Mouse (Mus musculus) neural tube, embryonic 15.5 days (tissue): ENCODE data around the gene 4930402H24Rik. TPM values are rescaled to one million over a fixed set of nuclear protein-coding genes. Genes with fewer than 3 reads are reported as not detected.

Source experiments
- ATAC-seq: fragments of 200-750 bp; cut with Nextera tagmentation; 2 replicates; pipeline ENCODE4 v1.8.0; 2017; ENCODE audit warnings: mild to moderate bottlenecking, moderate TSS enrichment, moderate library complexity; ENCODE audit not compliant: low FRiP score
- H3K27ac ChIP-seq: fragments of 300-500 bp; sonication (generic); replicated peaks from 2 replicates; pipeline ENCODE4 v1.5.1; 2015; ENCODE audit warnings: mild to moderate bottlenecking, inconsistent platforms
- H3K27me3 ChIP-seq: fragments of 300-500 bp; sonication (generic); replicated peaks from 2 replicates; pipeline ENCODE4 v1.6.1; 2015; ENCODE audit warnings: inconsistent platforms
- H3K36me3 ChIP-seq: fragments of 300-500 bp; sonication (generic); 2 replicates; pipeline ENCODE4 v1.6.1; 2015; ENCODE audit warnings: inconsistent platforms
- H3K4me1 ChIP-seq: fragments of 300-500 bp; sonication (generic); 2 replicates; pipeline ENCODE4 v1.6.1; 2015; ENCODE audit warnings: inconsistent platforms
- H3K4me2 ChIP-seq: fragments of 300-500 bp; sonication (generic); 2 replicates; pipeline ENCODE4 v1.6.1; 2015; ENCODE audit warnings: inconsistent platforms, mild to moderate bottlenecking, moderate library complexity
- H3K4me3 ChIP-seq: fragments of 300-500 bp; sonication (generic); replicated peaks from 2 replicates; pipeline ENCODE4 v1.5.1; 2015; ENCODE audit warnings: mild to moderate bottlenecking, inconsistent platforms
- H3K9ac ChIP-seq: fragments of 300-500 bp; sonication (generic); replicated peaks from 2 replicates; pipeline ENCODE4 v1.6.1; 2015; ENCODE audit warnings: mild to moderate bottlenecking, inconsistent platforms
- H3K9me3 ChIP-seq: fragments of 300-500 bp; sonication (generic); replicated peaks from 2 replicates; pipeline ENCODE4 v1.6.1; 2016; ENCODE audit warnings: inconsistent platforms
- WGBS: fragments of 180-500 bp; shearing (Covaris S2); methylation state at CpG from one replicate; pipeline ENCODE4 v1.1.7; 2015; ENCODE audit warnings: mixed read lengths; 5-methylcytosine and 5-hydroxymethylcytosine counted together
- polyA plus RNA-seq: library from polyadenylated mRNA; unstranded; fragments of >200 nt; fragmentation: Nextera tagmentation; extraction: Ambion mirVana; gene quantifications from 2 replicates; pipeline ENCODE4 v1.2.1, GENCODE M21; 2015

4930402H24Rik gene
- polyA plus RNA-seq, 1 experiment from 2014 or later, result 85.3 TPM

DNA sequence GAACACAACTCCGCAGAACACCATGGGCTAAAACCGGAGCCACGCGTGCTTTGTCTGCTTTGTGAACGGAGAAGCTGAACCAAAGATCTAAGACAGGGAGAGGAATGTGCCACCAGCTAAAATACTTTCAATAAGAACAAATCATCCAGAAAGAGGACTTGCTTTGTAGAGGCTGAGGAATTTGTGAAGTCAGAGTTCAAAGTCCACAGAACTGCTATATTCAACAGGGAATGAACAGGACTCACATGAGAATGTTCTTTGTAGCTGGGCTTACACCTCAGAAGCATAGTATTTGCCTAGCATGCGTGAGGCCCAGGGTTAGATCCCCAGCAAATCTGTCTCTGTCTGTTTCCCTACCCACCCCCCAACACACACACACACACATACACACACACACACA, 145.3 kb downstream of the 4930402H24Rik start:
- no peak overlapping the region for H3K9ac ChIP-seq
- H3K27ac ChIP-seq, result no peak overlapping the region
- no peak overlapping the region for H3K4me2 ChIP-seq
- no peaks in the 10 kb centered on the region for H3K27me3 ChIP-seq
- no peaks in the 10 kb centered on the region for H3K9me3 ChIP-seq
- WGBS, result 63% methylated on average over 6 of the region's 6 CpGs
- H3K4me3 ChIP-seq, result no peak overlapping the region
- H3K4me1 ChIP-seq, result no peaks in the 10 kb centered on the region
- ATAC-seq, result no peak
- H3K36me3 ChIP-seq, result peaks cover 72% of the 10 kb centered on the region

DNA sequence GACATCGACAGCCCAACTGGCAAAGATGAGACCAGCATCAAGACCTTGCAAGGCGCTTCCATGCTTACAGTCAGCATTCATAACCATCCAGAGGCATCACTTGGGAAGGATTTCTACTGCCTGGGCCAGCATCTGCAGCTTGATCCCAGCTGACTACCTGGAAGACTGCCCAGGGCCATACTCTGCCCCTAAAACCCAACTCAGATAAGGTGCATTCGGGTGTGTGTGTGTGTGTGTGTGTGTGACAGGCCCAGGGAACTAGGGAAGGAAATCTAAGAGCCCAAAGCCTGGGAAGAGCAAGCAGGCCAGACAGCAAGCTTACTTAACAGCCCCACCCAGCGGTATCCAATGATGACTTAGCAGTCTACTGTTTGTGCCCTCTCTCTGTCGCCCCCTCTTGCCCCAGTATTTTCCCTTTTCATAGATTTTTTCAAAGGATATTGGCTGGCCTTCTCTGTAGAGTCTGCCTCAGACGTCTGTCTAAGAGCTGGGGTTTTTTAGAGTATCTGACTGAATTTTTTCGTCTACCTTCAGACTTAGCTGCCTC, 151.1 kb downstream of the 4930402H24Rik start:
- H3K4me2 ChIP-seq, result no peak overlapping the region
- no peaks in the 10 kb centered on the region for H3K9me3 ChIP-seq
- WGBS, result 63% methylated on average over 7 of the region's 7 CpGs
- no peaks in the 10 kb centered on the region for H3K27me3 ChIP-seq
- no peak overlapping the region for H3K4me3 ChIP-seq
- no peak overlapping the region for H3K9ac ChIP-seq
- no peak overlapping the region for H3K27ac ChIP-seq
- 0 out of 2 replicates have a peak, but pooled peaks cover 2% of the 10 kb centered on the region for H3K4me1 ChIP-seq
- no peak for ATAC-seq
- peaks cover 32% of the 10 kb centered on the region for H3K36me3 ChIP-seq

DNA sequence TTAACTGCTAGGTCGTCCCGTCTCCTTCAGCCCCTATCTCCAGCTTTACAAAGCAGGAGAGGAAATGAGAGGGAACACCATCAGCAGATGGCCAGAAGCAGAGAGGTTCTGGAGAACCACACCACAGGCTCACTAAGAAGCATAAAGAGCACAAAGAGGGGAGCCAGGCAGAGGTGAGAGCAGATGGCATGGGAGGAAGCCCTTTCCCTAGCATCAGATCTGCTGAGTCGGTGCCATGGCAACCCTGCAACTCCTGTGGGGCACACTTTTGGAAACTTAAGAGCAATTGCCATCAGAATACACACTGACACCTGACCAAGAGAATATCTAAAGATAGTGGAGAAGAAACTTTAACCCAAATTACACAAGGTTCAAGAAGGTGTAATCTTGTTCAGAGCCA, 151.6 kb downstream of the 4930402H24Rik start:
- Histone ChIP-seq H3K9ac (no peak overlapping the region), H3K27me3 (no peaks in the 10 kb centered on the region), H3K36me3 (peaks cover 34% of the 10 kb centered on the region), H3K27ac (no peak overlapping the region), H3K9me3 (no peaks in the 10 kb centered on the region), H3K4me1 (0 out of 2 replicates have a peak, but pooled peaks cover 2% of the 10 kb centered on the region), H3K4me3 (no peak overlapping the region), H3K4me2 (no peak overlapping the region)
- ATAC-seq, result no peak
- 92% methylated on average over 3 of the region's 3 CpGs for WGBS

DNA sequence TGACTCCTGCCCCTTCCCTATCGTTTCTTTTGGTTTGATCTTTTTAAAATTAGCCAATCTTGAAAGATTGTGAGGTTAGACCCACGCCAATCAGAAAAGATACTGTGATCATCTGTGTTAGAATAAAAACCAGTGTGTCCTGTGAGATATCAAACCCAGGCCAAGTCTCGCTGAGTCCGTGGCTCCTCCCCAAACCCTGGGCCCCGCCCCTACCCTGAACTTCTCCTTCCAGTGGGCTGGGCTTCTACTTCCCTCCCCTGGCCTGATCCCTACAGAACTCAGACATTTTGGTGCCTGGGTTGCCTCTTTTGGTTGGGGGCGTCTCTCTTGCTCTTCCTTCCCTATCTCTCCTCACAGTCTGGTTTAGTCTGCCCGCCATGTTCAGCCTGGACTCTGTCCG, 155.8 kb downstream of the 4930402H24Rik start:
- no peaks in the 10 kb centered on the region for H3K27me3 ChIP-seq
- WGBS, result 67% methylated on average over 8 of the region's 8 CpGs
- H3K36me3 ChIP-seq, result peaks cover 52% of the 10 kb centered on the region

DNA sequence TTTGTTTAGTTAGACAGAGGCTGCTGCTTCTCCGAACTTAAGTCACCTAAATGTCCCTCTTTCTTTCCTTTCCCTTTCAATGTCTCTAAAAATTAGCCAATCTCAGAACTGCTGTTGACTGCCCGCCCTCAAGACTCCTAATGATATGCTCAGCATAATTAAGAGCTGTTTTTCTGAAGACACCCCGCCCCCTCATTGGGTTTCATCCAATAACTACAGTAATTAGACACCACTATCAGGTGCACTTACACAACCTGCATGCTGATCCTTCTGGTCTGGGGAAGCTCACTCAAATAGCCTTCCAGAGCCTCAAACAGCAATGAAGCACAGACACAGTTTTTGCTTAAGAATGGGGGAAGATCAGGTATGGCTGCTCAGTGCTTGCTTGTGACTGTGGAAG, 156.5 kb downstream of the 4930402H24Rik start:
- WGBS, result 79% methylated on average over 3 of the region's 3 CpGs
- Histone ChIP-seq H3K27me3 (no peaks in the 10 kb centered on the region), H3K4me1 (no peaks in the 10 kb centered on the region), H3K27ac (no peak overlapping the region), H3K4me2 (no peak overlapping the region), H3K9ac (no peak overlapping the region), H3K36me3 (peaks cover 58% of the 10 kb centered on the region), H3K9me3 (no peaks in the 10 kb centered on the region), H3K4me3 (no peak overlapping the region)
- no peak for ATAC-seq

More for the DNA sequence above, 155.8 kb downstream of the 4930402H24Rik start:
- no peak overlapping the region for H3K4me2 ChIP-seq
- no peak overlapping the region for H3K9ac ChIP-seq
- H3K4me3 ChIP-seq, result no peak overlapping the region
- H3K4me1 ChIP-seq, result 0 out of 2 replicates have a peak, but pooled peaks cover 2% of the 10 kb centered on the region
- no peaks in the 10 kb centered on the region for H3K9me3 ChIP-seq
- ATAC-seq, result no peak
- H3K27ac ChIP-seq, result no peak overlapping the region

DNA sequence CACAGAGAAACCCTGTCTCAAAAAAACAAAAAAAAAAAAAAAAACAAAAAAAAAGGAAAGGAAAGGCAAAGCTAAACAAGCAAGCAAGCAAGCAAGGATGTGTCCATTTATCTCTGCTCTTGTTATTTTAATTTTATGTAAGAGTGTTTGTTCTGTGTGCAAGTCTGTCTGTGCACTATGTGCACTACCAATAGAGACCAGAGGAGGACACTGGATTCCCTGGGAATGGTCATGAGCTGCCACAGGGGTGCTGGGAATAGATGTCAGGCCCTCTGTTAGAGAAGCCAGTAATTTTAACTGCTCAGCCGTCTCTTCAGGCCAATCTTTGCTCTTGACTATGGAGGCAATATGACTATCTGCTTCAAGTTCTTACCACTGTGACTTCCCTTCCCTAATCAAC, 162.6 kb downstream of the 4930402H24Rik start:
- WGBS, result 93% methylated on average over 1 of the region's 1 CpGs
- Histone ChIP-seq H3K4me2 (no peak overlapping the region), H3K9me3 (no peaks in the 10 kb centered on the region), H3K36me3 (peaks cover 99% of the 10 kb centered on the region), H3K27ac (no peak overlapping the region), H3K4me1 (no peaks in the 10 kb centered on the region), H3K9ac (no peak overlapping the region), H3K4me3 (no peak overlapping the region), H3K27me3 (no peaks in the 10 kb centered on the region)
- ATAC-seq, result no peak

DNA sequence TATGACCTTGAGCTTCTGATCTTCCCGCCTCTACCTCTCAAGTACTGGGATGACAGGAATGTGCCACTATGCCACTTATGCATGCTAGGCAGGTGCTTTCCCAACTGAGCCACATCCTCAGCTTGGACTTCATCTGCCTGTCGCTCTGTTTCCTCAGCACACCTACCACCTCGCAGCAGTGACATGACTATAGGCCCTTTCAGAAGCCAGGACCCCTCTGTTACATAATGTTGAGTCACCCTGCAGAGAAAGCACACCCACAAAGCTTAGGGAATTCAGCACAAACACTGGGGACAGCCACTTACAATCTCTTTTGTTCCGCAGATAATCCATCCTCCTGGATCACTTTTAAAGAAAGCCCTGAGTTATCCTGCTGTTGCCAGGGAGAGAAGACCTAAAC, 166.1 kb downstream of the 4930402H24Rik start:
- no peaks in the 10 kb centered on the region for H3K27me3 ChIP-seq
- no peaks in the 10 kb centered on the region for H3K4me1 ChIP-seq
- no peaks in the 10 kb centered on the region for H3K9me3 ChIP-seq
- H3K27ac ChIP-seq, result no peak overlapping the region
- H3K36me3 ChIP-seq, result peaks cover 96% of the 10 kb centered on the region
- 56% methylated on average over 4 of the region's 4 CpGs for WGBS
- H3K9ac ChIP-seq, result no peak overlapping the region
- ATAC-seq, result no peak
- H3K4me2 ChIP-seq, result no peak overlapping the region
- no peak overlapping the region for H3K4me3 ChIP-seq

DNA sequence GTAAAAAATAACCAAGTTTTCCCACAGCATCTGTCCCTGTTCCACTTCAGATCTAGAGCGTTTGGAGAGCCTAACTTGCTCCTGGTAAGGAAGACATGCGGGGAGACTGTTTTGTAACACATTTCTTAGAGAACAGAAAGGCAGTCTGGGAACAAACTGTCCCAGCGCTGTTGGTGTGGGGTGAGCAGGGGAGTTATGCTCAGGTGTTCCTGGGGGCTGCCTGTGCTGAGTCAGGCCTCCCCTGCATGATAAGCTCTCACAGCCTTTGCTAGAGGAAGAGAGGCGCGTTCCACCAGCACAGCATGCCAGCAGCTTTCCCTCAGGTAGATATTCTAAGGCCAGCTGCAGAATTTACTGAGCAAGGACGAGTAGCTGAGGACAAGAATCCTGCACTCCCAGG, 168.2 kb downstream of the 4930402H24Rik start:
- H3K27me3 ChIP-seq, result no peaks in the 10 kb centered on the region
- H3K27ac ChIP-seq, result no peak overlapping the region
- H3K4me3 ChIP-seq, result no peak overlapping the region
- no peak for ATAC-seq
- no peaks in the 10 kb centered on the region for H3K9me3 ChIP-seq
- H3K36me3 ChIP-seq, result peaks cover 94% of the 10 kb centered on the region
- H3K4me2 ChIP-seq, result no peak overlapping the region
- no peak overlapping the region for H3K9ac ChIP-seq
- H3K4me1 ChIP-seq, result no peaks in the 10 kb centered on the region
- 81% methylated on average over 6 of the region's 6 CpGs for WGBS

DNA sequence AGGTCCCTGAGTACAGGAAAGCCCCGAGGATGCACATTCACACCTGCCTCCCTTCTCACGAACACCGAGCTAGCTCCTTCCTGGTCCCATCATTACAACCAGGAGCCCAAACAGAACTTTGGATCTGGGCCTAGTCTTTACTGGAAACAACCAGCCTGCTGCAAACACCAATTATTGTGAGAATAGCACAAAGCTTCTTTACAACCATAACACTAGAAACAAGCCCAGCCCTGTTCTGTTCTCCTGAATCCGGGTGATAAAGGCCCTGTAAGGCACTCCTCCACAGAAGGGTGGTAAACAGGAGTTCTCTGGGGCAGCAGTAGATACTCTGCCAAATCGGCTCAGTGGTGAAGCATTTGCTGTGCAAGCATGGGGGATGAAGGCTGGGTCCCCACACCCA, 170.9 kb downstream of the 4930402H24Rik start:
- 77% methylated on average over 5 of the region's 5 CpGs for WGBS
- H3K36me3 ChIP-seq, result peaks cover 88% of the 10 kb centered on the region
- H3K9ac ChIP-seq, result no peak overlapping the region
- H3K4me1 ChIP-seq, result no peaks in the 10 kb centered on the region
- no peaks in the 10 kb centered on the region for H3K27me3 ChIP-seq
- H3K27ac ChIP-seq, result no peak overlapping the region
- H3K9me3 ChIP-seq, result no peaks in the 10 kb centered on the region
- H3K4me3 ChIP-seq, result no peak overlapping the region
- ATAC-seq, result no peak
- no peak overlapping the region for H3K4me2 ChIP-seq

DNA sequence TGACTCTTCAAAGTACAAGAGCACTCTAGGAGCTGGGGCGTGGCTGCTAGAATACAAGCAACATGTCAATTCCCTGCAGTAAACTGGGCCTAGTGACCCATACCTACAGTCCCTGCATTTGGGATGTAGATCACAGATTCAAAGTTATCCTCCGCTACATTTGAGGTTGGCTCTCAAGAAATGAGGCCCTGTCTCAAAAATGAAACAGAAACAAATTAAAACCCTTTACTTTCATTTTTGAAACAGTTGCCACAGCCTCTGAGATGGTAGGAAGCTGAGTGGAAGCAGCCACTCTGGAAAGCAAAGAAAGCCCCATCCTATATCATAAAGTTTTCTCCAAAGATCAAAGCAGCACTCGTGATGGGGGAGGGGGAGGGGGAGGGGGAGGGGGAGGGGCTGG, 172.8 kb downstream of the 4930402H24Rik start:
- Histone ChIP-seq H3K4me3 (no peak overlapping the region), H3K4me2 (no peak overlapping the region), H3K4me1 (no peaks in the 10 kb centered on the region), H3K27me3 (no peaks in the 10 kb centered on the region), H3K9ac (no peak overlapping the region), H3K9me3 (no peaks in the 10 kb centered on the region), H3K36me3 (peaks cover 88% of the 10 kb centered on the region), H3K27ac (no peak overlapping the region)
- no peak for ATAC-seq
- WGBS, result 95% methylated on average over 2 of the region's 3 CpGs

DNA sequence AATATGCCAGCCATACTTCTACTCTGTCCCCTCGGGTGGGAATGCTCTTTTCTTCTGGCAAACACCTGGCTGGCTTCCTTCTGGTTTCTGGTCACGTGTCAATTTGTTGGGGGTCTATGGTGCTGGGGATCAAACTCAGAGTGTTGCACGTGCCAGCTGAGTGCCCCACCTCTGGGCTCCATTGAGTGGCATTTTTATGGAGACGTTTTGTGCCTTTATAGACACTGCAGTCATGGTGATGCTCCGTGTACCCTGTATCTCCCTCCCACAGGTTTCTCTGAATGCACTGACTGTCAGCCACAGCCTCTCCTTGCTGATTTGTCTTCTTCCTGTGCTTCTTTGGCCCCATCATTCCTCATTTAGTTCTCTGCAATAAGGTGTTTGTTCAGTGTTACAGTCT, 174.4 kb downstream of the 4930402H24Rik start:
- WGBS, result 48% methylated on average over 5 of the region's 5 CpGs
- H3K4me3 ChIP-seq, result no peak overlapping the region
- H3K36me3 ChIP-seq, result peaks cover 88% of the 10 kb centered on the region
- no peak overlapping the region for H3K9ac ChIP-seq
- H3K4me2 ChIP-seq, result no peak overlapping the region
- no peak for ATAC-seq
- no peaks in the 10 kb centered on the region for H3K9me3 ChIP-seq
- H3K27ac ChIP-seq, result no peak overlapping the region
- H3K4me1 ChIP-seq, result no peaks in the 10 kb centered on the region
- H3K27me3 ChIP-seq, result no peaks in the 10 kb centered on the region

DNA sequence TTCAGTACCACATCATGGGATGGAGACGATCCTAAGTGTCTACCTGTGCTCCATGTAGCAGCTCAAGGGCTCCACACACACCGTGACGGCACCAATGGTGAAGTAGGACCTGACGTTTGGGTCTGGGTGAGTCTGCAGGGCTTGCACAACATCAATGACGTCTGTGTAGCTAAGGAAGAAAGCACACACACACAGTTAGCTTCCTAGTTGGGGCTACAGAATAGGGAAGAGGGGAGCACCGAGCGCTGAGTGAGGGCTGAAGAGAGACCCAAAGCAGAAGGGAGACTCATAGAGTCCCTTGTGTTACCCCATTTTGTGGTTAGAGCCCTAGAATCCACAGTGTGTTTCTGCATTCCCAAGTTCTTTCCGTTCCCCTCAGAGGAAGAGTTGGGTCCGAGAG, 175.5 kb downstream of the 4930402H24Rik start:
- Histone ChIP-seq H3K4me3 (no peak overlapping the region), H3K4me2 (no peak overlapping the region), H3K27me3 (no peaks in the 10 kb centered on the region), H3K9ac (no peak overlapping the region), H3K36me3 (peaks cover 91% of the 10 kb centered on the region), H3K27ac (no peak overlapping the region), H3K4me1 (no peaks in the 10 kb centered on the region), H3K9me3 (no peaks in the 10 kb centered on the region)
- WGBS, result 95% methylated on average over 9 of the region's 9 CpGs
- no peak for ATAC-seq
